Mouse (Mus musculus): ENCODE data around the gene Dnah6. TPM values are rescaled to one million over a fixed set of nuclear protein-coding genes. Genes with fewer than 3 reads are reported as not detected.

The Dnah6 gene
- total and polyA plus RNA-seq, 3 experiments = under 0.01 to 0.06 (median 0.04) TPM

DNA sequence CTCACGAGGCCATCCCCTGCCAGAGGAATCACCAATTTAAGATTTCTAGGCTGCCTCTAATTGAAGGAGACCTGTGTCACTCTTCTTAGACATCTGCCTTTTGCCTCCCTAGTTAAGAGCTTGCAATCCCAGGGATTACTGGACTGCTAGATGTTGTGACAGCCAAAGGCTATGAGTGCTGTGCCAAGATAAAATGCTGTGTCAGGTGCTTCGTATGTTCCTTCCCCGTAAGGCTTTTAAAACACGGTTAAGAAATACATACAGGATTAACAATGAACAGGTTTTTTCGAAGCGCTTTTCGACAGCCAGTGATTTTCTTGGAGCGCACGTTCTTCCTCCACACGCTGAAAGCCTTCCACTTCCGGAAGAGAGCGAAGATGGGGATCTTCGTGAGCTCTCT is 26.2 kb downstream of the Dnah6 start:
- Histone ChIP-seq H3K9ac (ENCODE audit: insufficient read depth, low read depth) (no peak overlapping the region), H3K27ac (ENCODE audit: insufficient read depth, low read depth) (no peak overlapping the region), H3K4me3 (replicated peaks in 1 of 3; ENCODE audit: low read depth in 2 of 3, low read length in 2 of 3, poor library complexity in 1 of 3) (no peak overlapping the region), H3K9me3 (replicated peaks; ENCODE audit: low read length) (no peaks in the 10 kb centered on the region), H3K4me2 (ENCODE audit: insufficient read depth, low read depth, poor library complexity, severe bottlenecking) (no peak overlapping the region), H3K4me1 (ENCODE audit: control insufficient read depth in 1 of 2, insufficient read depth in 2 of 2) (no peaks in the 10 kb centered on the region), H3K79me2 (replicated peaks; ENCODE audit: control insufficient read depth, extremely low read depth, insufficient read depth, poor library complexity, severe bottlenecking) (no peaks in the 10 kb centered on the region), H3K36me3 (replicated peaks in 1 of 2; ENCODE audit: control insufficient read depth in 1 of 2, insufficient read depth in 1 of 2, low read length in 1 of 2) (no peaks in the 10 kb centered on the region), H3K27me3 (replicated peaks) (no peaks in the 10 kb centered on the region)
- TF ChIP-seq USF1 (IDR thresholded peaks at IDR 0.05; ENCODE audit: low read depth, low read length) = no peak
- no peak for TF ChIP-seq RAD21 (IDR thresholded peaks at IDR 0.05; ENCODE audit: low read depth, low read length)
- TF ChIP-seq CTCF (conservative IDR thresholded peaks at IDR 0.05 in 1 of 2, IDR thresholded peaks at IDR 0.05 in 1 of 2; ENCODE audit: low read depth in 2 of 2, low read length in 2 of 2) = no peak
- TF ChIP-seq RCOR1 (conservative IDR thresholded peaks at IDR 0.05; ENCODE audit: low read depth, low read length) = no peak
- no peak for TF ChIP-seq ZKSCAN1 (IDR thresholded peaks at IDR 0.05; ENCODE audit: borderline replicate concordance, low read depth, low read length)
- in situ Hi-C loops (cut with MboI; ENCODE audit: low pct_ligation_motif_present, low pct_unique_long_range_greater_than_20kb, low sequenced_read_pairs) = no loop called here
- no peak for DNase-seq (ENCODE audit: extremely low read depth)
- dilution Hi-C loops (cut with MboI; ENCODE audit: extremely low pct_ligation_motif_present, extremely low pct_unique_long_range_greater_than_20kb, low sequenced_read_pairs) = no loop called here

DNA sequence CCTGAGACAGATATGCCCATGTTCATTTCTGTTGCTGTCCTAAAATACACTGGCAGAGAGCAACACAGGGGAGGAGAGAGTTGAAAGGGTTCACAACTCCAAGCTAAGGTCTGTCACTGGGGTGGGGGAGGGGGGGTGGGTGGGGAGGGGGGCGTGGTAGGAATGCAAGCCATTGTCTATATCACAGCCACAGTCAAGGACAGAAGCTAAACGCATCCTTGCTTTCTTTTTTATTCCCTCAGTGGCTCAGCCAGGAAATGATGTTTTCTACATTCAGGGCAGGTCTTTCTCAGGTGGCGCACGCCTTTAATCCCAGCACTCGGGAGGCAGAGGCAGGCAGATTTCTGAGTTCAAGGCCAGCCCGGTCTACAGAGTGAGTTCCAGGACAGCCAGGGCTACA is 30.7 kb downstream of the Dnah6 start:
- no peaks in the 10 kb centered on the region for H3K79me2 ChIP-seq (replicated peaks; ENCODE audit: control insufficient read depth, extremely low read depth, insufficient read depth, poor library complexity, severe bottlenecking)
- no peak overlapping the region for H3K4me2 ChIP-seq (ENCODE audit: insufficient read depth, low read depth, poor library complexity, severe bottlenecking)
- H3K27me3 ChIP-seq (replicated peaks) = no peaks in the 10 kb centered on the region
- peaks cover 0 to 2% of the 10 kb centered on the region in 2 experiments; a peak in 1 of 4 replicates for H3K4me1 ChIP-seq (ENCODE audit: control insufficient read depth in 1 of 2, insufficient read depth in 2 of 2)
- no peak overlapping the region for H3K9ac ChIP-seq (ENCODE audit: insufficient read depth, low read depth)
- no peak for DNase-seq (ENCODE audit: extremely low read depth)
- TF ChIP-seq MAX (IDR thresholded peaks at IDR 0.05; ENCODE audit: low read length) (no peak), TCF12 (IDR thresholded peaks at IDR 0.05; ENCODE audit: low read depth, low read length) (no peak), BHLHE40 (IDR thresholded peaks at IDR 0.05; ENCODE audit: low read depth, low read length) (no peak), ZMIZ1 (IDR thresholded peaks at IDR 0.05; ENCODE audit: low read depth, low read length) (no peak), MAZ (IDR thresholded peaks at IDR 0.05; ENCODE audit: low read depth, low read length) (no peak), JUN (IDR thresholded peaks at IDR 0.05; ENCODE audit: insufficient read depth, low read depth, low read length) (no peak), POLR2A (IDR thresholded peaks at IDR 0.05; ENCODE audit: low read depth, low read length) (no peak), MXI1 (IDR thresholded peaks at IDR 0.05; ENCODE audit: low read depth, low read length) (no peak), USF2 (conservative IDR thresholded peaks at IDR 0.05; ENCODE audit: low read depth, low read length) (no peak), CTCF (conservative IDR thresholded peaks at IDR 0.05 in 1 of 2, IDR thresholded peaks at IDR 0.05 in 1 of 2; ENCODE audit: low read depth in 2 of 2, low read length in 2 of 2) (no peak), CHD1 (IDR thresholded peaks at IDR 0.05; ENCODE audit: low read depth, low read length) (no peak), IRF4 (IDR thresholded peaks at IDR 0.05; ENCODE audit: low read depth, low read length) (no peak), POLR2AphosphoS2 (IDR thresholded peaks at IDR 0.05; ENCODE audit: low read depth, low read length) (no peak), SMC3 (IDR thresholded peaks at IDR 0.05; ENCODE audit: low read depth, low read length) (no peak), CHD2 (IDR thresholded peaks at IDR 0.05; ENCODE audit: low read length) (no peak), SIN3A (IDR thresholded peaks at IDR 0.05; ENCODE audit: low read length) (no peak)
- no peaks in the 10 kb centered on the region for H3K9me3 ChIP-seq (replicated peaks; ENCODE audit: low read length)
- dilution Hi-C loops (cut with MboI; ENCODE audit: extremely low pct_ligation_motif_present, extremely low pct_unique_long_range_greater_than_20kb, low sequenced_read_pairs) (no loop called here), in situ Hi-C loops (cut with MboI; ENCODE audit: low pct_ligation_motif_present, low pct_unique_long_range_greater_than_20kb, low sequenced_read_pairs) (no loop called here)
- no peaks in the 10 kb centered on the region for H3K36me3 ChIP-seq (replicated peaks in 1 of 2; ENCODE audit: control insufficient read depth in 1 of 2, insufficient read depth in 1 of 2, low read length in 1 of 2)
- H3K27ac ChIP-seq (ENCODE audit: insufficient read depth, low read depth) = no peak overlapping the region
- no peak overlapping the region for H3K4me3 ChIP-seq (replicated peaks in 1 of 3; ENCODE audit: low read depth in 2 of 3, low read length in 2 of 3, poor library complexity in 1 of 3)
